Mouse (Mus musculus): Measurements from ENCODE around the gene Vps26c. TPM values are rescaled to one million over a fixed set of nuclear protein-coding genes. Genes with fewer than 3 reads are reported as not detected.
"Not testable (repeated sequence)": the region's sequence is repeated elsewhere in the genome, so short reads cannot be mapped to it uniquely, and the experiment has no call there.

Gene Vps26c
- total and polyA plus RNA-seq, 2 experiments from 2014 or later: 63.0 to 74.8 TPM

- 32% methylated on average over 8 of the region's 8 CpGs for WGBS
- Histone ChIP-seq H3K36me3 (ENCODE audit: insufficient read depth, low read length) (peaks cover 31% of the 10 kb centered on the region), H3K4me2 (ENCODE audit: low read depth, low read length, poor library complexity, severe bottlenecking) (no peak overlapping the region), H3K27me3 (ENCODE audit: insufficient read depth, low read length) (no peaks in the 10 kb centered on the region), H3K9me3 (ENCODE audit: low read length) (no peaks in the 10 kb centered on the region), H3K4me3 (ENCODE audit: low read depth, low read length) (no peak overlapping the region), H3K27ac (ENCODE audit: low read depth, low read length) (peak overlapping the region; percentile 71), H3K9ac (replicated peaks; ENCODE audit: low read length, poor library complexity, severe bottlenecking) (no peak overlapping the region), H3K4me1 (ENCODE audit: insufficient read depth, low read length) (no peaks in the 10 kb centered on the region)
- peak; percentile 23 for TF ChIP-seq CTCF (IDR thresholded peaks at IDR 0.05)
- ATAC-seq (ENCODE audit: low FRiP score): peak; percentile 74
- DNase-seq (ENCODE audit: low spot score): peak; percentile 93
Measured at GRCm38 (mm10) chr16:94472515-94472951, 54.1 kb downstream of the Vps26c start.

- 96% methylated on average over 2 of the region's 2 CpGs for WGBS
- H3K4me1 ChIP-seq (ENCODE audit: insufficient read depth, low read length): no peaks in the 10 kb centered on the region
- no peak overlapping the region for H3K4me3 ChIP-seq (ENCODE audit: low read depth, low read length)
- TF ChIP-seq CTCF (IDR thresholded peaks at IDR 0.05): no peak
- no peak overlapping the region for H3K4me2 ChIP-seq (ENCODE audit: low read depth, low read length, poor library complexity, severe bottlenecking)
- ATAC-seq (ENCODE audit: low FRiP score): no peak
- H3K9ac ChIP-seq (replicated peaks; ENCODE audit: low read length, poor library complexity, severe bottlenecking): no peak overlapping the region
- H3K27me3 ChIP-seq (ENCODE audit: insufficient read depth, low read length): no peaks in the 10 kb centered on the region
- no peak overlapping the region for H3K27ac ChIP-seq (ENCODE audit: low read depth, low read length)
- peaks cover 62% of the 10 kb centered on the region for H3K36me3 ChIP-seq (ENCODE audit: insufficient read depth, low read length)
- DNase-seq (ENCODE audit: low spot score): no peak
- no peaks in the 10 kb centered on the region for H3K9me3 ChIP-seq (ENCODE audit: low read length)
Measured at GRCm38 (mm10) chr16:94468391-94468790, 58.2 kb downstream of the Vps26c start.

GRCm38 (mm10) chr16:94467337-94468055 is 59.1 kb downstream of the Vps26c start:
- H3K4me3 ChIP-seq (ENCODE audit: low read depth, low read length): no peak overlapping the region
- H3K27ac ChIP-seq (ENCODE audit: low read depth, low read length): no peak overlapping the region
- H3K36me3 ChIP-seq (ENCODE audit: insufficient read depth, low read length): peaks cover 70% of the 10 kb centered on the region
- no peaks in the 10 kb centered on the region for H3K9me3 ChIP-seq (ENCODE audit: low read length)
- no peak for TF ChIP-seq CTCF (IDR thresholded peaks at IDR 0.05)
- 90% methylated on average over 11 of the region's 11 CpGs for WGBS
- H3K27me3 ChIP-seq (ENCODE audit: insufficient read depth, low read length): no peaks in the 10 kb centered on the region
- no peaks in the 10 kb centered on the region for H3K4me1 ChIP-seq (ENCODE audit: insufficient read depth, low read length)
- ATAC-seq (ENCODE audit: low FRiP score) (no peak), DNase-seq (ENCODE audit: low spot score) (no peak)
- H3K9ac ChIP-seq (replicated peaks; ENCODE audit: low read length, poor library complexity, severe bottlenecking): no peak overlapping the region
- H3K4me2 ChIP-seq (ENCODE audit: low read depth, low read length, poor library complexity, severe bottlenecking): no peak overlapping the region

- DNase-seq (ENCODE audit: low spot score); H3K27me3 ChIP-seq (ENCODE audit: insufficient read depth, low read length); H3K27ac ChIP-seq (ENCODE audit: low read depth, low read length); H3K9ac ChIP-seq (replicated peaks; ENCODE audit: low read length, poor library complexity, severe bottlenecking); H3K4me3 ChIP-seq (ENCODE audit: low read depth, low read length); H3K4me2 ChIP-seq (ENCODE audit: low read depth, low read length, poor library complexity, severe bottlenecking); ATAC-seq (ENCODE audit: low FRiP score); H3K4me1 ChIP-seq (ENCODE audit: insufficient read depth, low read length); H3K9me3 ChIP-seq (ENCODE audit: low read length): not testable (repeated sequence)
- 95% methylated on average over 7 of the region's 7 CpGs for WGBS
- peaks cover 74% of the 10 kb centered on the region for H3K36me3 ChIP-seq (ENCODE audit: insufficient read depth, low read length)
Measured at GRCm38 (mm10) chr16:94466317-94466716, 60.3 kb downstream of the Vps26c start.

- Histone ChIP-seq H3K9ac (replicated peaks; ENCODE audit: low read length, poor library complexity, severe bottlenecking) (no peak overlapping the region), H3K27me3 (ENCODE audit: insufficient read depth, low read length) (no peaks in the 10 kb centered on the region), H3K4me2 (ENCODE audit: low read depth, low read length, poor library complexity, severe bottlenecking) (no peak overlapping the region), H3K4me1 (ENCODE audit: insufficient read depth, low read length) (no peaks in the 10 kb centered on the region), H3K4me3 (ENCODE audit: low read depth, low read length) (no peak overlapping the region), H3K36me3 (ENCODE audit: insufficient read depth, low read length) (peaks cover 78% of the 10 kb centered on the region), H3K27ac (ENCODE audit: low read depth, low read length) (no peak overlapping the region), H3K9me3 (ENCODE audit: low read length) (no peaks in the 10 kb centered on the region)
- ATAC-seq (ENCODE audit: low FRiP score): no peak
- 96% methylated on average over 4 of the region's 4 CpGs for WGBS
- no peak for TF ChIP-seq CTCF (IDR thresholded peaks at IDR 0.05)
- DNase-seq (ENCODE audit: low spot score): no peak
Measured at GRCm38 (mm10) chr16:94465900-94466299, 60.7 kb downstream of the Vps26c start.

GRCm38 (mm10) chr16:94464067-94464466 is 62.6 kb downstream of the Vps26c start:
- Histone ChIP-seq H3K27ac (ENCODE audit: low read depth, low read length) (no peak overlapping the region), H3K4me1 (ENCODE audit: insufficient read depth, low read length) (no peaks in the 10 kb centered on the region), H3K4me3 (ENCODE audit: low read depth, low read length) (no peak overlapping the region), H3K27me3 (ENCODE audit: insufficient read depth, low read length) (no peaks in the 10 kb centered on the region), H3K36me3 (ENCODE audit: insufficient read depth, low read length) (peaks cover 80% of the 10 kb centered on the region), H3K4me2 (ENCODE audit: low read depth, low read length, poor library complexity, severe bottlenecking) (no peak overlapping the region), H3K9me3 (ENCODE audit: low read length) (no peaks in the 10 kb centered on the region), H3K9ac (replicated peaks; ENCODE audit: low read length, poor library complexity, severe bottlenecking) (no peak overlapping the region)
- no peak for TF ChIP-seq CTCF (IDR thresholded peaks at IDR 0.05)
- ATAC-seq (ENCODE audit: low FRiP score) (no peak), DNase-seq (ENCODE audit: low spot score) (no peak)
- WGBS: 93% methylated on average over 3 of the region's 3 CpGs
